Mouse (Mus musculus): ENCODE results near the gene Dhx33. TPM values are rescaled to one million over a fixed set of nuclear protein-coding genes. Genes with fewer than 3 reads are reported as not detected.

Gene Dhx33
- 5.1 and 5.4 TPM in 2 replicates for polyA plus RNA-seq (2015; fragmentation: Nextera tagmentation; extraction: Ambion mirVana)

DNA sequence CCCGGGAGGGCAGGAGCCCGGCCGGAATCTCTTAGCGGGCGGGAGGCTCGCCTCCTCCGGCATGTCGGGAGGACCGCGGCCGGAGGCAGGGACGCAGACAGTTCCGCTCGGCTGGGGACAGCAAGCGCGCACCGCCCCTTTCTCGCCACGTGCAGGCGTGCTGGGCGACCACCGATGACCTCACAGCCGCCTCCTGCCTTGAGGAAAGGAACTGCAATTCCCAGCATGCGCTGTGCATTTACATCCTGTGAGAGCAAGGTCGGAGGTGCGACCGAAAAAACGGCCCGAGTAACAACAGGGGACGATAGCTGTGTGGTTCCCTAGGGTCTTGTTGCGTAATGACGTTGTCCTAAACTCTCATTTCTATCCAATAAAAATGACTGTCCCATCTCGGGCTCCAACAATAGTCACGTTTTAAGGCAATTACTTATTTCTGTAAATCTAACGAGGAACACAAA, at the start of gene Dhx33:
Gene Dhx33, minus strand, starts transcription at position 122 of the 458 bp plus-strand sequence.
- TF ChIP-seq EP300 (optimal IDR thresholded peaks at IDR 0.05), result no peak
- TF ChIP-seq CTCF (IDR thresholded peaks at IDR 0.05; ENCODE audit: low read depth), result peak; percentile 59
- peak within 1 kb of the TSS; percentile 84 for H3K4me2 ChIP-seq (replicated peaks; ENCODE audit: low read depth)
- WGBS, result under 1% methylated on average over 35 of the region's 35 CpGs
- no peaks in the 10 kb centered on the region for H3K9me3 ChIP-seq (ENCODE audit: control insufficient read depth, low read length)
- peak; percentile 98 for DNase-seq (ENCODE audit: low spot score)
- ATAC-seq (ENCODE audit: low FRiP score, low TSS enrichment), result peak; percentile 96
- H3K4me1 ChIP-seq (replicated peaks; ENCODE audit: control insufficient read depth, insufficient read depth), result 0 out of 2 replicates have a peak, but pooled peaks cover 2% of the 10 kb centered on the region
- H3K36me3 ChIP-seq (ENCODE audit: control insufficient read depth, insufficient read depth, low read length), result peaks cover 4% of the 10 kb centered on the region
- no peaks in the 10 kb centered on the region for H3K27me3 ChIP-seq (ENCODE audit: control insufficient read depth, insufficient read depth, low read length)
- peak within 1 kb of the TSS; percentile 69 for H3K9ac ChIP-seq (ENCODE audit: low read length)
- H3K27ac ChIP-seq (replicated peaks), result peak within 1 kb of the TSS; percentile 76
- peak within 1 kb of the TSS; percentile 91 for H3K4me3 ChIP-seq (ENCODE audit: low read depth, low read length)

GRCm38 (mm10) chr11:71052554-71052953, 48.3 kb upstream of the Dhx33 start:
- Histone ChIP-seq H3K36me3 (ENCODE audit: control insufficient read depth, insufficient read depth, low read length) (no peaks in the 10 kb centered on the region), H3K4me2 (replicated peaks; ENCODE audit: low read depth) (no peak overlapping the region), H3K27me3 (ENCODE audit: control insufficient read depth, insufficient read depth, low read length) (no peaks in the 10 kb centered on the region), H3K4me1 (replicated peaks; ENCODE audit: control insufficient read depth, insufficient read depth) (no peaks in the 10 kb centered on the region), H3K9ac (ENCODE audit: low read length) (no peak overlapping the region), H3K9me3 (ENCODE audit: control insufficient read depth, low read length) (no peaks in the 10 kb centered on the region), H3K4me3 (ENCODE audit: low read depth, low read length) (no peak overlapping the region), H3K27ac (replicated peaks) (no peak overlapping the region)
- no peak for TF ChIP-seq EP300 (optimal IDR thresholded peaks at IDR 0.05)
- peak; percentile 75 for TF ChIP-seq CTCF (IDR thresholded peaks at IDR 0.05; ENCODE audit: low read depth)
- WGBS, result 0% methylated on average over 1 of the region's 1 CpGs
- DNase-seq (ENCODE audit: low spot score) (no peak), ATAC-seq (ENCODE audit: low FRiP score, low TSS enrichment) (no peak)

DNA sequence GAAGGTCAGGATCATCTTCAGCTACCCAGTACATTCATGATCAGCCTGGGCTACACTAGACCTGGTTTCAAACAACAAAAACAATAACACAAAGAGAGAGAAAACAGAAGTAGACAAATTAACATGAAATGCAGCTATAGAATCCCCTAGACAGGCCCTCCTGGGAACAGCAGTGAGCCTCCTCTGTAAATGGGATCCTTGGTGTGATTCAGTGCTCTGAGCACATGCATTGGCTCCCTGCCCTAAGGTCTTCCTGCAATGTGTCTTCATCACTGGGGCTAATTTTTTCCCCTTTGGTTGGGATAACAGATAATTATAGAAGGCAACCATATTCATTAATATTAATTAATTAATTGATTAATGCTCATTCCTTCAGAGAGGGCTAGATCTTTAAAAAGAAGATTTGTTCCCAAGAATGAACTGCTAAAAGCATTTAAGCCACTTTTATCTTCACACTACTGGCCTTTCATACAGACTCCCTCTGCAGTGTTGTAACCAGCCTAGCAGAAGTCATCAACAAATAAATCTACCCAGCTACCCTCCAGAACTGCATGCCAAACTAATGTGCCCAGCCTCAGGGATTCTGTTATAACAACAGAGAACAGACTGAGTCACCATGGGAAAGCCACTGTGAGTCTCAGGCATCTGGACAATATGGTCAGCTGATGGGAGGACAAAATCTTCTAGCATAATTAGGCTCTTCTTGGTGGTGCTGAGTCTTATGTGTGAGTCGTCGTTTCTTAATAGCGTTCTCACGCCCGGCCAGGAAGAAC, 35.5 kb upstream of the Dhx33 start:
- 97% methylated on average over 5 of the region's 5 CpGs for WGBS
- no peak overlapping the region for H3K4me3 ChIP-seq (ENCODE audit: low read depth, low read length)
- DNase-seq (ENCODE audit: low spot score), result no peak
- no peaks in the 10 kb centered on the region for H3K27me3 ChIP-seq (ENCODE audit: control insufficient read depth, insufficient read depth, low read length)
- ATAC-seq (ENCODE audit: low FRiP score, low TSS enrichment), result no peak
- TF ChIP-seq CTCF (IDR thresholded peaks at IDR 0.05; ENCODE audit: low read depth) (no peak), EP300 (optimal IDR thresholded peaks at IDR 0.05) (no peak)
- no peaks in the 10 kb centered on the region for H3K36me3 ChIP-seq (ENCODE audit: control insufficient read depth, insufficient read depth, low read length)
- H3K9me3 ChIP-seq (ENCODE audit: control insufficient read depth, low read length), result no peaks in the 10 kb centered on the region
- H3K27ac ChIP-seq (replicated peaks), result no peak overlapping the region
- no peak overlapping the region for H3K4me2 ChIP-seq (replicated peaks; ENCODE audit: low read depth)
- H3K4me1 ChIP-seq (replicated peaks; ENCODE audit: control insufficient read depth, insufficient read depth), result no peaks in the 10 kb centered on the region
- H3K9ac ChIP-seq (ENCODE audit: low read length), result no peak overlapping the region

DNA sequence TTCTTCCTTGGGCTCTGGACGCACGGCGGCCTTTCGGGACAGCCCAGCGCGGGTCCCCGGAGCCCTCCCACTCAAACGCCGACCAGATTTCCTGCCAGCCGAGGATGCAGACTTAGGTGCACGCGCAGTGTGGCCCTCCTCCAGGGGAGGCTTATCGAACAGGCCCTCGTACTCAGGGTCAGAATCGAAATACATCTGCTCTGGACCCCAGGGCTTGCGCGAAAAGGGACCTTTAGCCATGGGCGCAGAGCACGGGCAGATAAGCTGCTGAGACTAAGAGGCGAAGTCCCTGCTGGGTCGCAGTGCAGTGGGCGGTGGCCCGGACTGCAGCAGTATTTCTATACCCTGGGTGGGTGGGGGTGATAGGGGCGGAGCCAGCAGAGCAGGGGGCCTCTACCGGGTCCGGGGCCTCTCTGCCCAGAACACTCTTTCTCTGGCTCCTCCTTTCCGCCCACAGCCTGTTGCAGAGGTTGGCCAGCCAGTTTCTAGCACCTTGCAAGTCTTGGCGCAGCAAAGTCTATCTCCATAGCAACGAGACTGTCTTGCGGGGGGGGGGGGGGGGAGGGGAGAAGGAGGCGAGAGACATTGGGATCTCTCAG, 29.0 kb upstream of the Dhx33 start, which contains the start of gene 6330403K07Rik:
Gene 6330403K07Rik, minus strand, starts transcription at position 351 of the 599 bp plus-strand sequence.
- peak; percentile 59 for DNase-seq (ENCODE audit: low spot score)
- 3% methylated on average over 28 of the region's 31 CpGs for WGBS
- no peak for TF ChIP-seq EP300 (optimal IDR thresholded peaks at IDR 0.05)
- TF ChIP-seq CTCF (IDR thresholded peaks at IDR 0.05; ENCODE audit: low read depth), result no peak

GRCm38 (mm10) chr11:71032491-71033162, 28.4 kb upstream of the Dhx33 start:
- no peaks in the 10 kb centered on the region; the same call in 1 of the 2 replicates for H3K36me3 ChIP-seq (ENCODE audit: control insufficient read depth, insufficient read depth, low read length)
- 0 out of 2 replicates have a peak, but pooled peaks have one; percentile 12 for ATAC-seq (ENCODE audit: low FRiP score, low TSS enrichment)
- peak; percentile 20 for DNase-seq (ENCODE audit: low spot score)
- H3K4me3 ChIP-seq (ENCODE audit: low read depth, low read length), result peak overlapping the region; percentile 50
- H3K4me2 ChIP-seq (replicated peaks; ENCODE audit: low read depth), result peak overlapping the region; percentile 74
- H3K27ac ChIP-seq (replicated peaks), result peak overlapping the region; percentile 53; the same call in 1 of the 2 replicates
- H3K9ac ChIP-seq (ENCODE audit: low read length), result peak overlapping the region; percentile 57
- no peaks in the 10 kb centered on the region for H3K4me1 ChIP-seq (replicated peaks; ENCODE audit: control insufficient read depth, insufficient read depth)
- H3K9me3 ChIP-seq (ENCODE audit: control insufficient read depth, low read length), result no peaks in the 10 kb centered on the region
- TF ChIP-seq CTCF (IDR thresholded peaks at IDR 0.05; ENCODE audit: low read depth) (no peak), EP300 (optimal IDR thresholded peaks at IDR 0.05) (no peak)
- H3K27me3 ChIP-seq (ENCODE audit: control insufficient read depth, insufficient read depth, low read length), result no peaks in the 10 kb centered on the region
- WGBS, result 8% methylated on average over 26 of the region's 26 CpGs

More for the DNA sequence above, 29.0 kb upstream of the Dhx33 start, which contains the start of gene 6330403K07Rik:
- Histone ChIP-seq H3K27me3 (ENCODE audit: control insufficient read depth, insufficient read depth, low read length) (no peaks in the 10 kb centered on the region), H3K4me3 (ENCODE audit: low read depth, low read length) (peak within 1 kb of the TSS; percentile 50), H3K4me2 (replicated peaks; ENCODE audit: low read depth) (peak within 1 kb of the TSS; percentile 74), H3K9me3 (ENCODE audit: control insufficient read depth, low read length) (no peaks in the 10 kb centered on the region), H3K4me1 (replicated peaks; ENCODE audit: control insufficient read depth, insufficient read depth) (no peaks in the 10 kb centered on the region), H3K27ac (replicated peaks) (peak within 1 kb of the TSS; percentile 53; the same call in 1 of the 2 replicates), H3K36me3 (ENCODE audit: control insufficient read depth, insufficient read depth, low read length) (no peaks in the 10 kb centered on the region), H3K9ac (ENCODE audit: low read length) (peak within 1 kb of the TSS; percentile 57)
- ATAC-seq (ENCODE audit: low FRiP score, low TSS enrichment), result peak; percentile 89

All from stomach, postnatal 0 days (tissue).